Mouse (Mus musculus) embryonic fibroblast, embryonic 13.5 days (primary cell): Measurements from ENCODE around the gene Rapgef5. TPM values are rescaled to one million over a fixed set of nuclear protein-coding genes. Genes with fewer than 3 reads are reported as not detected.

Experiments
- H3K27ac ChIP-seq: 2 replicates; pipeline ENCODE4 v1.5.1; 2012; ENCODE audit warnings: low read length, control low read depth, inconsistent platforms; ENCODE audit not compliant: insufficient read depth
- H3K4me1 ChIP-seq: 2 replicates; pipeline ENCODE4 v1.6.1; 2011; ENCODE audit warnings: low read length; ENCODE audit not compliant: control insufficient read depth, insufficient read depth
- H3K4me3 ChIP-seq: 2 replicates; pipeline ENCODE4 v1.5.1; 2011; ENCODE audit warnings: mild to moderate bottlenecking, control low read depth, low read length; ENCODE audit not compliant: insufficient read depth
- CTCF ChIP-seq: IDR thresholded peaks from 2 replicates; pipeline ENCODE4 v1.5.1; 2011; ENCODE audit warnings: mild to moderate bottlenecking, control low read depth, low read length, moderate library complexity, borderline replicate concordance; ENCODE audit not compliant: insufficient read depth
- POLR2A ChIP-seq: IDR thresholded peaks from 2 replicates; pipeline ENCODE4 v1.6.1; 2011; ENCODE audit warnings: low read depth, mild to moderate bottlenecking, control low read depth, low read length, moderate library complexity
- polyA plus RNA-seq: library from polyadenylated mRNA; stranded (reverse); fragments of >200 nt; gene quantifications from 2 replicates; pipeline ENCODE4 v1.2.4, GENCODE M21; 2011; ENCODE audit warnings: low read depth; ENCODE audit not compliant: missing spikeins, insufficient read length

Gene Rapgef5
- polyA plus RNA-seq, 1 experiment: 0.30 TPM

GRCm38 (mm10) chr12:117702291-117702690 is 186.0 kb downstream of the Rapgef5 start:
- Histone ChIP-seq H3K4me3 (no peak overlapping the region), H3K4me1 (no peaks in the 10 kb centered on the region), H3K27ac (no peak overlapping the region)
- TF ChIP-seq CTCF (no peak), POLR2A (no peak)

GRCm38 (mm10) chr12:117702928-117703327 is 186.6 kb downstream of the Rapgef5 start:
- Histone ChIP-seq H3K4me3 (no peak overlapping the region), H3K4me1 (no peaks in the 10 kb centered on the region), H3K27ac (no peak overlapping the region)
- TF ChIP-seq POLR2A (no peak), CTCF (no peak)

- Histone ChIP-seq H3K4me3 (no peak overlapping the region), H3K27ac (no peak overlapping the region), H3K4me1 (no peaks in the 10 kb centered on the region)
- TF ChIP-seq CTCF: no peak
- no peak for TF ChIP-seq POLR2A
Observed at GRCm38 (mm10) chr12:117703413-117703812, 187.1 kb downstream of the Rapgef5 start.

GRCm38 (mm10) chr12:117705308-117705707 is 189.0 kb downstream of the Rapgef5 start:
- H3K27ac ChIP-seq: no peak overlapping the region
- TF ChIP-seq POLR2A (no peak), CTCF (no peak)
- no peaks in the 10 kb centered on the region for H3K4me1 ChIP-seq
- H3K4me3 ChIP-seq: no peak overlapping the region

GRCm38 (mm10) chr12:117709280-117709679 is 193.0 kb downstream of the Rapgef5 start:
- Histone ChIP-seq H3K4me1 (no peaks in the 10 kb centered on the region), H3K27ac (no peak overlapping the region)

GRCm38 (mm10) chr12:117712474-117712873 is 196.2 kb downstream of the Rapgef5 start:
- no peaks in the 10 kb centered on the region for H3K4me1 ChIP-seq
- no peak overlapping the region for H3K27ac ChIP-seq
- TF ChIP-seq CTCF (no peak), POLR2A (no peak)
- H3K4me3 ChIP-seq: no peak overlapping the region

More at GRCm38 (mm10) chr12:117709280-117709679, 193.0 kb downstream of the Rapgef5 start:
- H3K4me3 ChIP-seq: no peak overlapping the region
- TF ChIP-seq POLR2A (no peak), CTCF (no peak)

GRCm38 (mm10) chr12:117713616-117714015 is 197.3 kb downstream of the Rapgef5 start:
- TF ChIP-seq CTCF: no peak
- TF ChIP-seq POLR2A: no peak
- H3K4me3 ChIP-seq: no peak overlapping the region
- H3K27ac ChIP-seq: no peak overlapping the region
- H3K4me1 ChIP-seq: no peaks in the 10 kb centered on the region

GRCm38 (mm10) chr12:117720794-117721747 is 204.8 kb downstream of the Rapgef5 start:
- TF ChIP-seq POLR2A: no peak
- H3K27ac ChIP-seq: no peak overlapping the region
- H3K4me1 ChIP-seq: no peaks in the 10 kb centered on the region
- H3K4me3 ChIP-seq: no peak overlapping the region

GRCm38 (mm10) chr12:117721748-117722150 is 205.5 kb downstream of the Rapgef5 start:
- Histone ChIP-seq H3K27ac (no peak overlapping the region), H3K4me3 (no peak overlapping the region), H3K4me1 (no peaks in the 10 kb centered on the region)
- TF ChIP-seq POLR2A (no peak), CTCF (no peak)

- Histone ChIP-seq H3K4me3 (no peak overlapping the region), H3K4me1 (peaks cover 5% of the 10 kb centered on the region)
- TF ChIP-seq CTCF: no peak
- no peak for TF ChIP-seq POLR2A
Observed at GRCm38 (mm10) chr12:117725011-117725410, 208.7 kb downstream of the Rapgef5 start.

More at GRCm38 (mm10) chr12:117725011-117725410, 208.7 kb downstream of the Rapgef5 start:
- H3K27ac ChIP-seq: no peak overlapping the region
